ENCODE assay signal across 9 mouse cellular contexts in the genomic region with DNA sequence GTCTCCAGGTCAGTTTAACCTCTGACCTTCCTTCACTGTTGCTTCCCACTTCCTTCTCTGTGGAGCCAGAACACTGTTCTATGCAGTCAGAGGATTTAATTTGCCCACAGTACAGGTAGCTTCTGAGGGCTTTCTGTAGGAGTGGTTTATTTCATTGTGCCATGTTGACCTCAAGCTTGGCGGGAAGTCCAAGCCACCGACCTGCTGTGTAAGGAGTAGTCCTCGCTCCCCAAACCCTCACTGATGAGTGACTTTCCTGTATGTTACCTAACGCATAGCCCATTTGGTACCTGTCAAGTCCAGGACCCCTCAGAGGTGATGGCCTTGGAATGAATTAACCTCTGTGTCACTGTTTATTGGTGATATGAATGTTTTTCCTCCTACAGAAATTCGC. TPM values are rescaled to one million over a fixed set of nuclear protein-coding genes. Genes with fewer than 3 reads are reported as not detected.
A peak's percentile ranks its signal among the peaks of the same experiment; 100 is the strongest.
DNase-seq lines count a peak whose midpoint lies in the region; ATAC-seq and TF ChIP-seq lines count a peak whose summit lies in the region.
"Had no signal": no experiment of that assay in that cellular context is flagged by ENCODE, and none has a peak within 500 bp of the region (broad histone marks: within the 10 kb centered on the region; RNA-seq: fewer than 3 reads in every experiment).

No protein-coding gene starts in this region.

- TF ChIP-seq EP300 in ES-Bruce4 (IDR thresholded peaks at IDR 0.05; ENCODE audit: insufficient read depth, low read depth, low read length), result no peak
- no peak for TF ChIP-seq EP300 in liver, postnatal 0 days (IDR thresholded peaks at IDR 0.05; ENCODE audit: low read depth)

- no peak for ATAC-seq in heart, embryonic 11.5 days (replicated peaks; ENCODE audit: insufficient number of reproducible peaks, low FRiP score, low TSS enrichment)
- ATAC-seq in heart, embryonic 16.5 days (replicated peaks; ENCODE audit: extremely low read depth, insufficient read depth, low FRiP score), result no peak
- no peak for ATAC-seq in liver, postnatal 0 days

- H3K36me3 ChIP-seq in heart, embryonic 11.5 days (ENCODE audit: control insufficient read depth, insufficient read depth, low read length), result peaks cover 39% of the 10 kb centered on the region
- H3K36me3 ChIP-seq in ES-Bruce4 (ENCODE audit: control insufficient read depth, insufficient read depth, low read length, poor library complexity, severe bottlenecking), result peaks cover 51% of the 10 kb centered on the region
- H3K36me3 ChIP-seq in heart, embryonic 16.5 days (ENCODE audit: control insufficient read depth, insufficient read depth), result peaks cover 46% of the 10 kb centered on the region
- peaks cover 37% of the 10 kb centered on the region for H3K36me3 ChIP-seq in liver, postnatal 0 days (replicated peaks; ENCODE audit: insufficient read depth, low read length)

- TF ChIP-seq CTCF in ES-Bruce4 (IDR thresholded peaks at IDR 0.05; ENCODE audit: low read depth, low read length), result no peak
- TF ChIP-seq CTCF in liver, postnatal 0 days (IDR thresholded peaks at IDR 0.05; ENCODE audit: low read depth), result no peak

- no peaks in the 10 kb centered on the region for H3K9me3 ChIP-seq in heart, embryonic 11.5 days (replicated peaks; ENCODE audit: control insufficient read depth, low read length)
- H3K9me3 ChIP-seq in ES-Bruce4 (replicated peaks; ENCODE audit: control insufficient read depth, insufficient read depth, low read length, poor library complexity, severe bottlenecking), result no peaks in the 10 kb centered on the region
- no peaks in the 10 kb centered on the region for H3K9me3 ChIP-seq in heart, embryonic 16.5 days (replicated peaks; ENCODE audit: control insufficient read depth, low read length)
- H3K9me3 ChIP-seq in liver, postnatal 0 days (ENCODE audit: low read length), result no peaks in the 10 kb centered on the region

- no peak for TF ChIP-seq POLR2A in ES-Bruce4 (IDR thresholded peaks at IDR 0.05; ENCODE audit: insufficient read depth, low read length)

- peak overlapping the region; percentile 99 for H3K27ac ChIP-seq in heart, embryonic 11.5 days (ENCODE audit: low read depth, low read length)
- H3K27ac ChIP-seq in ES-Bruce4 (ENCODE audit: insufficient read depth, low read length), result peak overlapping the region; percentile 77
- H3K27ac ChIP-seq in heart, embryonic 16.5 days (ENCODE audit: low read length), result peak overlapping the region; percentile 90
- H3K27ac ChIP-seq in liver, postnatal 0 days (ENCODE audit: low read depth), result peak overlapping the region; percentile 62; the same call in 1 of the 2 replicates

- H3K4me3 ChIP-seq in heart, embryonic 11.5 days (ENCODE audit: low read depth, low read length), result peak overlapping the region; percentile 92
- H3K4me3 ChIP-seq in ES-Bruce4 (ENCODE audit: low read depth, low read length), result peak overlapping the region; percentile 96
- peak overlapping the region; percentile 82 for H3K4me3 ChIP-seq in heart, embryonic 16.5 days (ENCODE audit: low read length)
- H3K4me3 ChIP-seq in liver, postnatal 0 days (ENCODE audit: low read depth, low read length), result peak overlapping the region; percentile 81

- H3K4me1 ChIP-seq in heart, embryonic 11.5 days (ENCODE audit: control insufficient read depth, insufficient read depth, low read length), result peaks cover 38% of the 10 kb centered on the region
- peaks cover 8% of the 10 kb centered on the region for H3K4me1 ChIP-seq in ES-Bruce4 (ENCODE audit: control insufficient read depth, insufficient read depth, low read length)
- peaks cover 62% of the 10 kb centered on the region for H3K4me1 ChIP-seq in heart, embryonic 16.5 days (ENCODE audit: control insufficient read depth, insufficient read depth, low read length)
- H3K4me1 ChIP-seq in liver, postnatal 0 days (ENCODE audit: insufficient read depth), result peaks cover 44% of the 10 kb centered on the region

- peak overlapping the region; percentile 99 for H3K9ac ChIP-seq in heart, embryonic 11.5 days (ENCODE audit: low read depth, low read length)
- peak overlapping the region; percentile 81 for H3K9ac ChIP-seq in ES-Bruce4 (ENCODE audit: low read depth, poor library complexity, severe bottlenecking)
- H3K9ac ChIP-seq in heart, embryonic 16.5 days (ENCODE audit: low read length), result peak overlapping the region; percentile 87
- H3K9ac ChIP-seq in liver, postnatal 0 days (replicated peaks), result peak overlapping the region; percentile 78

- DNase-seq in heart, postnatal 10 days, result no peak
- no peak for DNase-seq in liver, postnatal 0 days
- DNase-seq in frontal cortex, postnatal 14 days (ENCODE audit: low spot score in 2 of 2), result no peak
- DNase-seq in spleen, adult 18-20 months, result no peak
- DNase-seq in right cerebral cortex, postnatal 10 days (ENCODE audit: low spot score in 2 of 2), result no peak

- peak overlapping the region; percentile 76 for H3K4me2 ChIP-seq in heart, embryonic 11.5 days
- H3K4me2 ChIP-seq in heart, embryonic 16.5 days (ENCODE audit: low read depth, low read length), result peak overlapping the region; percentile 76
- peak overlapping the region; percentile 85 for H3K4me2 ChIP-seq in liver, postnatal 0 days (ENCODE audit: low read depth, low read length)

- 25% methylated on average over 5 of the region's 5 CpGs for WGBS in heart, embryonic 11.5 days (ENCODE audit: insufficient replicate concordance)
- 25% methylated on average over 5 of the region's 5 CpGs for WGBS in heart, embryonic 16.5 days
- 48% methylated on average over 5 of the region's 5 CpGs for WGBS in liver, postnatal 0 days (ENCODE audit: insufficient replicate concordance)

- no peaks in the 10 kb centered on the region for H3K27me3 ChIP-seq in heart, embryonic 11.5 days (ENCODE audit: control insufficient read depth, insufficient read depth, low read length)
- no peaks in the 10 kb centered on the region for H3K27me3 ChIP-seq in ES-Bruce4 (ENCODE audit: control insufficient read depth, insufficient read depth, low read length, poor library complexity, severe bottlenecking)
- H3K27me3 ChIP-seq in heart, embryonic 16.5 days (ENCODE audit: control insufficient read depth, insufficient read depth, low read length), result no peaks in the 10 kb centered on the region
- no peaks in the 10 kb centered on the region for H3K27me3 ChIP-seq in liver, postnatal 0 days (ENCODE audit: insufficient read depth, low read length)
- H3K27me3 ChIP-seq: Patski had no signal

- intact Hi-C loops in heart, postnatal 10 days (cut with DNase I), result no loop called here

RNA-seq across cellular contexts. Expression of a gene that starts 2.6 kb away (rescaled TPM):
- polyA plus RNA-seq in heart, embryonic 11.5 days (2014; fragmentation: Nextera tagmentation; extraction: Ambion mirVana), result 2,057 and 2,150 TPM in 2 replicates
- 100 to 1,000 TPM; 231 to 243 TPM for total RNA-seq in heart, postnatal 10 days (2021)
- 1,323 and 1,403 TPM in 2 replicates for polyA plus RNA-seq in ES-Bruce4 (2011; ENCODE audit: insufficient read depth, insufficient read length, low read depth, missing spikeins)
- 1,672 and 1,922 TPM in 2 replicates for polyA plus RNA-seq in heart, embryonic 16.5 days (2015; fragmentation: Nextera tagmentation; extraction: Ambion mirVana)
- 574 and 747 TPM in 2 replicates for polyA plus RNA-seq in liver, postnatal 0 days (2015; fragmentation: Nextera tagmentation; extraction: Ambion mirVana)

RNA-seq across cellular contexts. Expression of a gene that starts 38.0 kb away (rescaled TPM):
- polyA plus RNA-seq in heart, embryonic 11.5 days (2014; fragmentation: Nextera tagmentation; extraction: Ambion mirVana), result 0.32 TPM in 1 of 2 replicates, not detected in the other
- not detected for total RNA-seq in heart, postnatal 10 days (2021)
- polyA plus RNA-seq in ES-Bruce4 (2011; ENCODE audit: insufficient read depth, insufficient read length, low read depth, missing spikeins), result not detected in 2 replicates
- not detected in 2 replicates for polyA plus RNA-seq in heart, embryonic 16.5 days (2015; fragmentation: Nextera tagmentation; extraction: Ambion mirVana)
- not detected in 2 replicates for polyA plus RNA-seq in liver, postnatal 0 days (2015; fragmentation: Nextera tagmentation; extraction: Ambion mirVana)
- polyA plus RNA-seq: Patski had no signal

RNA-seq across cellular contexts. Expression of a gene that starts 42.4 kb away (rescaled TPM):
- 26.0 and 29.1 TPM in 2 replicates for polyA plus RNA-seq in heart, embryonic 11.5 days (2014; fragmentation: Nextera tagmentation; extraction: Ambion mirVana)
- 10 to 100 TPM; 62.1 to 68.0 TPM for total RNA-seq in heart, postnatal 10 days (2021)
- 77.3 and 93.6 TPM in 2 replicates for polyA plus RNA-seq in ES-Bruce4 (2011; ENCODE audit: insufficient read depth, insufficient read length, low read depth, missing spikeins)
- polyA plus RNA-seq in heart, embryonic 16.5 days (2015; fragmentation: Nextera tagmentation; extraction: Ambion mirVana), result 18.0 and 18.5 TPM in 2 replicates
- 4.3 and 4.8 TPM in 2 replicates for polyA plus RNA-seq in liver, postnatal 0 days (2015; fragmentation: Nextera tagmentation; extraction: Ambion mirVana)
